In the genomic region with DNA sequence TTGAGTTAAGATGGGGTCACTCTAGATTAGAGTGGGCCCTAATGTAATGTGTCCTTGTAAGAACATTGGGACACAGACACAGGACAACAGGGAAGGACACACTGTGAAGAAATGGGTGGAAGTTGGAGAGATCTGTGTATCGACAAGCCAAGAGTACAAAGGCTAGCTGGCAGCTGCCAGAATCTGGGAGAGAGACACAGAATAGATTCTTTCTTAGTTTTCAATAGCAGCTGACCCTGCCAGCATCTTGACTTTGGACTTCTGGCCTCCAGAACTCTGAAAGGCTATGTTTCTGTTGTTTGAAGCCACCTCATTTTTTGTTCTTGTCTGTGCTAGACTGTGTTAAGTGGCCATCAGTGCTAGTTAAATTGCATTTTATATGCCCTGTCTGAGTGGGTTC, we compare ENCODE assay signal across 21 mouse cellular contexts.
DNase-seq lines count a peak whose midpoint lies in the region; ATAC-seq and TF ChIP-seq lines count a peak whose summit lies in the region.
"Had no signal": no experiment of that assay in that cellular context is flagged by ENCODE, and none has a peak within 500 bp of the region (broad histone marks: within the 10 kb centered on the region; RNA-seq: fewer than 3 reads in every experiment).

No protein-coding gene starts in this region.

- 0 out of 2 replicates have a peak, but pooled peaks cover 2% of the 10 kb centered on the region for H3K4me1 ChIP-seq in kidney, adult 2 months (ENCODE audit: control insufficient read depth, insufficient read depth, low read length)
- H3K4me1 ChIP-seq in kidney, embryonic 14.5 days (ENCODE audit: control insufficient read depth, insufficient read depth, low read length), result no peaks in the 10 kb centered on the region
- no peaks in the 10 kb centered on the region for H3K4me1 ChIP-seq in lung, postnatal 0 days (ENCODE audit: insufficient read depth, low read depth, low read length)
- H3K4me1 ChIP-seq: embryonic facial prominence, embryonic 15.5 days; hindbrain, embryonic 12.5 days had no signal

- no peak for TF ChIP-seq POLR2A in kidney, adult 2 months (IDR thresholded peaks at IDR 0.05; ENCODE audit: low read depth, low read length)

- H3K27me3 ChIP-seq in kidney, adult 2 months (replicated peaks; ENCODE audit: control insufficient read depth, insufficient read depth, low read length), result no peaks in the 10 kb centered on the region
- H3K27me3 ChIP-seq in kidney, embryonic 14.5 days (ENCODE audit: control insufficient read depth, insufficient read depth, low read length), result no peaks in the 10 kb centered on the region
- no peaks in the 10 kb centered on the region for H3K27me3 ChIP-seq in lung, postnatal 0 days (replicated peaks; ENCODE audit: insufficient read depth, low read length)
- H3K27me3 ChIP-seq: embryonic facial prominence, embryonic 12.5 days; embryonic facial prominence, embryonic 15.5 days; hindbrain, embryonic 12.5 days had no signal

- ATAC-seq in kidney, embryonic 14.5 days (ENCODE audit: low FRiP score, low TSS enrichment), result no peak
- ATAC-seq in lung, postnatal 0 days, result no peak
- ATAC-seq: CD4-positive, CD25-positive, alpha-beta regulatory T cell, adult 4 months; forebrain, embryonic 14.5 days; forebrain, postnatal 0 days had no signal

- no peak for TF ChIP-seq CTCF in kidney, adult 2 months (conservative IDR thresholded peaks at IDR 0.05; ENCODE audit: insufficient read depth, insufficient read length, low read depth, low read length)
- TF ChIP-seq CTCF in lung, postnatal 0 days (IDR thresholded peaks at IDR 0.05), result no peak

- 52% methylated on average over 1 of the region's 1 CpGs for WGBS in kidney, adult 2 months
- WGBS in kidney, embryonic 14.5 days, result 96% methylated on average over 1 of the region's 1 CpGs
- WGBS in lung, postnatal 0 days, result 56% methylated on average over 1 of the region's 1 CpGs

- H3K27ac ChIP-seq in kidney, adult 2 months (ENCODE audit: insufficient read depth, low read depth, low read length), result no peak overlapping the region
- no peak overlapping the region for H3K27ac ChIP-seq in kidney, embryonic 14.5 days (ENCODE audit: low read depth, low read length)
- no peak overlapping the region for H3K27ac ChIP-seq in lung, postnatal 0 days (ENCODE audit: low read length)
- H3K27ac ChIP-seq: embryonic facial prominence, embryonic 12.5 days; embryonic facial prominence, embryonic 15.5 days; gastrocnemius, adult 2 months; hindbrain, embryonic 12.5 days had no signal

- H3K4me2 ChIP-seq in kidney, embryonic 14.5 days (replicated peaks; ENCODE audit: low read depth, low read length), result no peak overlapping the region
- H3K4me2 ChIP-seq in lung, postnatal 0 days (replicated peaks; ENCODE audit: low read depth, low read length), result no peak overlapping the region
- H3K4me2 ChIP-seq: embryonic facial prominence, embryonic 12.5 days; embryonic facial prominence, embryonic 15.5 days; heart, embryonic 11.5 days; hindbrain, embryonic 12.5 days had no signal

- peak; percentile 59 for DNase-seq in kidney, adult 2 months
- no peak for DNase-seq in kidney, postnatal 4 days
- peak; percentile 26 to 31 for DNase-seq in kidney, postnatal 36 days
- DNase-seq in lung, postnatal 0 days (ENCODE audit: low spot score), result peak; percentile 6
- DNase-seq in lung, postnatal 4 days, result no peak
- DNase-seq: adrenal gland, adult 2 months; adrenal gland, postnatal 14 days; cerebellum, adult 11 months; cerebellum, adult 9-11 months; cerebellum, postnatal 25 days; forebrain, postnatal 0 days; gastrocnemius, adult 2 months; gastrocnemius, postnatal 14 days; heart, adult 11 months had no signal

- no peak overlapping the region for H3K9ac ChIP-seq in kidney, embryonic 14.5 days (ENCODE audit: low read depth, low read length)
- no peak overlapping the region for H3K9ac ChIP-seq in lung, postnatal 0 days (replicated peaks; ENCODE audit: low read depth)
- H3K9ac ChIP-seq: embryonic facial prominence, embryonic 12.5 days; embryonic facial prominence, embryonic 15.5 days; forebrain, postnatal 0 days; hindbrain, embryonic 12.5 days had no signal

- no peaks in the 10 kb centered on the region for H3K9me3 ChIP-seq in kidney, embryonic 14.5 days (ENCODE audit: control insufficient read depth, low read length)
- no peaks in the 10 kb centered on the region for H3K9me3 ChIP-seq in lung, postnatal 0 days (ENCODE audit: low read length)
- H3K9me3 ChIP-seq: embryonic facial prominence, embryonic 12.5 days; embryonic facial prominence, embryonic 15.5 days; hindbrain, embryonic 12.5 days had no signal

- H3K4me3 ChIP-seq in kidney, adult 2 months (ENCODE audit: insufficient read depth, low read depth, low read length), result no peak overlapping the region
- no peak overlapping the region for H3K4me3 ChIP-seq in kidney, embryonic 14.5 days (ENCODE audit: low read length)
- H3K4me3 ChIP-seq in lung, postnatal 0 days (ENCODE audit: low read depth, low read length), result no peak overlapping the region
- H3K4me3 ChIP-seq: embryonic facial prominence, embryonic 12.5 days; embryonic facial prominence, embryonic 15.5 days; gastrocnemius, adult 2 months; hindbrain, embryonic 12.5 days had no signal

- H3K36me3 ChIP-seq in kidney, adult 2 months (ENCODE audit: control insufficient read depth, insufficient read depth, low read length), result no peaks in the 10 kb centered on the region
- H3K36me3 ChIP-seq in kidney, embryonic 14.5 days (ENCODE audit: control insufficient read depth, insufficient read depth, low read length), result no peaks in the 10 kb centered on the region
- H3K36me3 ChIP-seq in lung, postnatal 0 days (ENCODE audit: insufficient read depth, low read length), result no peaks in the 10 kb centered on the region
- H3K36me3 ChIP-seq: embryonic facial prominence, embryonic 12.5 days; embryonic facial prominence, embryonic 15.5 days; hindbrain, embryonic 12.5 days had no signal

- TF ChIP-seq EP300 in lung, postnatal 0 days (IDR thresholded peaks at IDR 0.05), result no peak

Comparison
In these comparisons a context has a peak if more than half of its experiments do, and no peak if none do; other contexts are left out.
1. DNase-seq: peak in kidney, adult 2 months (single experiment), kidney, postnatal 36 days (2 of 2) and lung, postnatal 0 days (single experiment); none in kidney, postnatal 4 days (0 of 2) and lung, postnatal 4 days (0 of 2).